Mouse (Mus musculus): ENCODE data around the gene Pax5. TPM values are rescaled to one million over a fixed set of nuclear protein-coding genes. Genes with fewer than 3 reads are reported as not detected.

Gene Pax5
- total and polyA plus RNA-seq, 2 experiments from 2014 or later, result 3.0 to 46.0 TPM

GRCm38 (mm10) chr4:44694369-44694768, 15.9 kb downstream of the Pax5 start:
- H3K36me3 ChIP-seq (ENCODE audit: insufficient read depth, low read length), result no peaks in the 10 kb centered on the region
- H3K9me3 ChIP-seq (ENCODE audit: low read length), result no peaks in the 10 kb centered on the region
- 26% methylated on average over 15 of the region's 15 CpGs for WGBS
- ATAC-seq (ENCODE audit: low FRiP score) (peak; percentile 49; the same call in 1 of the 2 replicates), DNase-seq (ENCODE audit: low spot score) (peak; percentile 67)
- TF ChIP-seq CTCF (IDR thresholded peaks at IDR 0.05), result no peak
- peaks cover 52% of the 10 kb centered on the region for H3K27me3 ChIP-seq (ENCODE audit: insufficient read depth, low read length)
- no peak overlapping the region for H3K27ac ChIP-seq (ENCODE audit: low read depth, low read length)
- H3K9ac ChIP-seq (replicated peaks; ENCODE audit: low read length, poor library complexity, severe bottlenecking), result no peak overlapping the region
- H3K4me1 ChIP-seq (ENCODE audit: insufficient read depth, low read length), result 0 out of 2 replicates have a peak, but pooled peaks cover 3% of the 10 kb centered on the region
- no peak overlapping the region for H3K4me3 ChIP-seq (ENCODE audit: low read depth, low read length)
- peak overlapping the region; percentile 5 for H3K4me2 ChIP-seq (ENCODE audit: low read depth, low read length, poor library complexity, severe bottlenecking)

DNA sequence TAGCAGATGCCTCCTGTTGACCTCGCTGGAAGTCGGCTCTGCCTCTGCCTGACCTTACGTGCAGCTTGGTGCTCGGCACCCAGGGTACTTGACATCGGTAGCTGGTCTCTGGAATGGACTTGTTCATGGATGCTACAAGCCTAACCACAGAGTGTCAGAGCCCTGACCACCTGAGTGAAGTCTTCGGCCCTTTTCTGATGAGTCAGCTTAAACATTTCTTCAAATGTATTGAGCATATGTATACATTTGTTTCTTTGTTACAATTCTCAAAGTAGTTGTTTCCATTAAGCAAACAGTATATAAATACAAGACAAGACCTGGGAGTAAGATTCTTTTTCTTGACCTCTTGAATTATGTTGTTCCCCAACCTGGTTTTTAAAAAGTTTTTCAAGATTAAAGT, 24.7 kb downstream of the Pax5 start:
- DNase-seq (ENCODE audit: low spot score) (no peak), ATAC-seq (ENCODE audit: low FRiP score) (no peak)
- Histone ChIP-seq H3K36me3 (ENCODE audit: insufficient read depth, low read length) (no peaks in the 10 kb centered on the region), H3K4me2 (ENCODE audit: low read depth, low read length, poor library complexity, severe bottlenecking) (no peak overlapping the region), H3K9ac (replicated peaks; ENCODE audit: low read length, poor library complexity, severe bottlenecking) (no peak overlapping the region), H3K4me1 (ENCODE audit: insufficient read depth, low read length) (no peaks in the 10 kb centered on the region), H3K27ac (ENCODE audit: low read depth, low read length) (no peak overlapping the region), H3K4me3 (ENCODE audit: low read depth, low read length) (no peak overlapping the region), H3K9me3 (ENCODE audit: low read length) (no peaks in the 10 kb centered on the region), H3K27me3 (ENCODE audit: insufficient read depth, low read length) (no peaks in the 10 kb centered on the region; the same call in 1 of the 2 replicates)
- TF ChIP-seq CTCF (IDR thresholded peaks at IDR 0.05), result no peak
- WGBS, result 87% methylated on average over 6 of the region's 6 CpGs

DNA sequence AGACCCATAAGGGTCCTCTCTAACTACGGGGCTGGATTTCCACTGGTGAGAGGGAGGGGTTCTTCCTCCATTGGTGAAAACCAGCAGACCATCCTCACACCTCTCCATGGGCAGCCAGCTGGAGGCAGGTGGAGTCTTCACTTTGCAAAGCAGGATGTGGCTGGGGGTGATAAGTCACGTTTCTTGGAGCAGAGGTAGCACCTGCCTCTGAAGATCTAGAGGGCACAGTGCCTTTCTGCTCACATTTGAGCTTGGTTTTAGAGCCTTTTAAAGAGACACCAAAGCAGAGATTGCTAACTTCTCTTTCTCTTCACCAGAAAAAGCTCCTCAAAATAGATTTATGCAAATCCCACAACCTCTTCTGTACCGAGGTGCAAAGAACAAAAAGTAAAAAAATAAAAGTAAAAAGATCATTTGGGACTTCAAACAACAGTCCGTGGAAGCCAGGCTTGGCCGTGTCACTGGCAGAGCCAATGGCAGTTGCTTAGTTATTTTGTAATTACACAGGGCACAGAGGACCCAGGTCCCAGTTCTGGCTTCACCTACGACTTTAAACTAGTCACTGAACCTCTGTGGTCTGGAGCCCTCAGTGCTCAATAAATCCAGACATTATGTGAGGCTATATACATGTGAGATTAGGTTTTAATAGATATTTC, 29.9 kb downstream of the Pax5 start:
- Histone ChIP-seq H3K4me1 (ENCODE audit: insufficient read depth, low read length) (no peaks in the 10 kb centered on the region), H3K27ac (ENCODE audit: low read depth, low read length) (no peak overlapping the region), H3K4me2 (ENCODE audit: low read depth, low read length, poor library complexity, severe bottlenecking) (no peak overlapping the region), H3K9ac (replicated peaks; ENCODE audit: low read length, poor library complexity, severe bottlenecking) (no peak overlapping the region), H3K4me3 (ENCODE audit: low read depth, low read length) (no peak overlapping the region), H3K27me3 (ENCODE audit: insufficient read depth, low read length) (no peaks in the 10 kb centered on the region; the same call in 1 of the 2 replicates), H3K9me3 (ENCODE audit: low read length) (no peaks in the 10 kb centered on the region), H3K36me3 (ENCODE audit: insufficient read depth, low read length) (no peaks in the 10 kb centered on the region)
- no peak for ATAC-seq (ENCODE audit: low FRiP score)
- no peak for DNase-seq (ENCODE audit: low spot score)
- no peak for TF ChIP-seq CTCF (IDR thresholded peaks at IDR 0.05)
- WGBS, result 69% methylated on average over 6 of the region's 6 CpGs

- no peak for ATAC-seq (ENCODE audit: low FRiP score)
- DNase-seq (ENCODE audit: low spot score), result no peak
- TF ChIP-seq CTCF (IDR thresholded peaks at IDR 0.05), result no peak
- H3K36me3 ChIP-seq (ENCODE audit: insufficient read depth, low read length), result no peaks in the 10 kb centered on the region
- 45% methylated on average over 5 of the region's 5 CpGs for WGBS
- no peak overlapping the region for H3K9ac ChIP-seq (replicated peaks; ENCODE audit: low read length, poor library complexity, severe bottlenecking)
- H3K9me3 ChIP-seq (ENCODE audit: low read length), result no peaks in the 10 kb centered on the region
- peaks cover 1% of the 10 kb centered on the region; the same call in 1 of the 2 replicates for H3K27me3 ChIP-seq (ENCODE audit: insufficient read depth, low read length)
- no peak overlapping the region for H3K4me2 ChIP-seq (ENCODE audit: low read depth, low read length, poor library complexity, severe bottlenecking)
- no peak overlapping the region for H3K4me3 ChIP-seq (ENCODE audit: low read depth, low read length)
- H3K27ac ChIP-seq (ENCODE audit: low read depth, low read length), result no peak overlapping the region
- no peaks in the 10 kb centered on the region for H3K4me1 ChIP-seq (ENCODE audit: insufficient read depth, low read length)
Measured at GRCm38 (mm10) chr4:44678641-44679040, 31.6 kb downstream of the Pax5 start.

GRCm38 (mm10) chr4:44678026-44678425, 32.3 kb downstream of the Pax5 start:
- ATAC-seq (ENCODE audit: low FRiP score) (no peak; the same call in 1 of the 2 replicates), DNase-seq (ENCODE audit: low spot score) (peak; percentile 66)
- WGBS, result 72% methylated on average over 3 of the region's 3 CpGs
- H3K9ac ChIP-seq (replicated peaks; ENCODE audit: low read length, poor library complexity, severe bottlenecking), result no peak overlapping the region
- no peak overlapping the region for H3K4me3 ChIP-seq (ENCODE audit: low read depth, low read length)
- H3K27me3 ChIP-seq (ENCODE audit: insufficient read depth, low read length), result peaks cover 3% of the 10 kb centered on the region; the same call in 1 of the 2 replicates
- no peaks in the 10 kb centered on the region for H3K4me1 ChIP-seq (ENCODE audit: insufficient read depth, low read length)
- no peak overlapping the region for H3K27ac ChIP-seq (ENCODE audit: low read depth, low read length)
- TF ChIP-seq CTCF (IDR thresholded peaks at IDR 0.05), result no peak
- no peak overlapping the region for H3K4me2 ChIP-seq (ENCODE audit: low read depth, low read length, poor library complexity, severe bottlenecking)
- H3K36me3 ChIP-seq (ENCODE audit: insufficient read depth, low read length), result no peaks in the 10 kb centered on the region
- no peaks in the 10 kb centered on the region for H3K9me3 ChIP-seq (ENCODE audit: low read length)

- Histone ChIP-seq H3K27me3 (ENCODE audit: insufficient read depth, low read length) (peaks cover 3% of the 10 kb centered on the region; the same call in 1 of the 2 replicates), H3K4me1 (ENCODE audit: insufficient read depth, low read length) (no peaks in the 10 kb centered on the region), H3K36me3 (ENCODE audit: insufficient read depth, low read length) (no peaks in the 10 kb centered on the region), H3K9ac (replicated peaks; ENCODE audit: low read length, poor library complexity, severe bottlenecking) (no peak overlapping the region), H3K9me3 (ENCODE audit: low read length) (no peaks in the 10 kb centered on the region), H3K4me3 (ENCODE audit: low read depth, low read length) (no peak overlapping the region), H3K27ac (ENCODE audit: low read depth, low read length) (no peak overlapping the region), H3K4me2 (ENCODE audit: low read depth, low read length, poor library complexity, severe bottlenecking) (no peak overlapping the region)
- 86% methylated on average over 8 of the region's 8 CpGs for WGBS
- DNase-seq (ENCODE audit: low spot score) (no peak), ATAC-seq (ENCODE audit: low FRiP score) (no peak)
- no peak for TF ChIP-seq CTCF (IDR thresholded peaks at IDR 0.05)
Measured at GRCm38 (mm10) chr4:44674973-44675372, 35.3 kb downstream of the Pax5 start.

Measured in midbrain, postnatal 0 days (tissue).